Mouse (Mus musculus) right cerebral cortex, postnatal 25 days (tissue): ENCODE results near the gene Vmn1r126.
"Not testable (repeated sequence)": the region's sequence is repeated elsewhere in the genome, so short reads cannot be mapped to it uniquely, and the experiment has no call there.

Source experiments
- DNase-seq: peaks from one replicate; pipeline ENCODE4 v3.0.0; 2022

The Vmn1r126 gene

DNA sequence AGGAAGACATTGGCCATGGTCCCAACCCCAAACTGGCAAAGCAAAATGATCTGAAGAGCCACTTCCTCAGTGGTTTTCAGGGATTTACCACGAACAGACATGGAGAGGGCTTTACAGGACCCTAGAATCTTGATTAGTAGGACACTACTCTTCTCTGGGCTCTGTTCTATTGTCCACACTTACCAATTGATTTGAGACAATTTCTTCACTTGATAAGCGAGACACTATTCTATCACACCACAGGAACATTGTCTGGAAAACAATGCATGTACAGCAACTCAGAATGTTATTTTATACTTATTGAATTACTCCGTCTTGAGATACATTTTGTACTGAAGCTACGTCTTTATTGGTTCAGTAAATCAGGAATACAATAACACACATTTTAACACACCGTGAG lies at the start of gene Vmn1r126:
Gene Vmn1r126, minus strand, starts transcription at position 101 of the 400 bp plus-strand sequence.
- DNase-seq: not testable (repeated sequence)

- not testable (repeated sequence) for DNase-seq
These were observed 47.8 kb upstream of the Vmn1r126 start, which contains the start of gene Vmn1r128 for GRCm38 (mm10) chr7:21349073-21349472. Vmn1r128 (plus strand) TSS chr7:21349373.

- not testable (repeated sequence) for DNase-seq
These were observed 18.5 kb upstream of the Vmn1r126 start, which contains the start of gene Vmn1r127 for GRCm38 (mm10) chr7:21319761-21320160. Vmn1r127 (minus strand) TSS chr7:21319861.

DNA sequence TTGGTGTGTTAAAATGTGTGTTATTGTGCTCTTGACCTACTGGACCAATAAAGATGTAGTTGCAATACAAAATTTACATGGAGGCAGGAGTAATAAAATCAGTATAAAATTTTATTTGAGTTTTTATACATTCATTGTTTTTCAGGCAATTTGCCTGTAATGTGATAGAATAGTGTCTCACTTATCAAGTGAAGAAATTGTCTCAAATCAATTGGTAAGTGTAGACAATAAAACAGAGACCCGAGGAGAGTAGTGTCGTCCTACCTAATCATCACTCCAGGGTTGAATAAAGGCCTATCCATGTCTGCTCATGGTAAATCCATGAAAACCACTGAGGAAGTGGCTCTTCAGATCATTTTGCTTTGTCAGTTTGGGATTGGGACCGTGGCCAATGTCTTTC lies 29.4 kb downstream of the Vmn1r126 start, which contains the start of gene Vmn1r125:
Gene Vmn1r125, plus strand, starts transcription at position 301 of the 400 bp plus-strand sequence.
- not testable (repeated sequence) for DNase-seq

DNA sequence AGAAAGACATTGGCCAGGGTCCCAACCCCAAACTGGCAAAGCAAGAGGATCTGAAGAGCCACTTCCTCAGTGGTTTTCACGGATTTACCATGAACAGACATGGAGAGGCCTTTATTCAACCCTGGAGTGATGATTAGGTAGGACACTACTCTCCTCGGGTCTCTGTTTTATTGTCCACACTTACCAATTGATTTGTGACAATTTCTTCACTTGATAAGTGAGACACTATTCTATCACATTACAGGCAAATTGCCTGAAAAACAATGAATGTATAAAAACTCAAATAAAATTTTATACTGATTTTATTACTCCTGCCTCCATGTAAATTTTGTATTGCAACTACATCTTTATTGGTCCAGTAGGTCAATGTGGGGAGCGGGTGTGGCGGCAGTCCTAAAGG lies 40.8 kb downstream of the Vmn1r126 start, which contains the start of gene Vmn1r124:
Gene Vmn1r124, minus strand, starts transcription at position 101 of the 400 bp plus-strand sequence.
- DNase-seq: not testable (repeated sequence)
